Mouse (Mus musculus) C2C12 (cell line): ENCODE results near the gene Acot2. TPM values are rescaled to one million over a fixed set of nuclear protein-coding genes. Genes with fewer than 3 reads are reported as not detected.
"Not testable (repeated sequence)": the region's sequence is repeated elsewhere in the genome, so short reads cannot be mapped to it uniquely, and the experiment has no call there.

Experiments used
- H3K27me3 ChIP-seq: one replicate; pipeline ENCODE4 v1.6.1; 2011; ENCODE audit not compliant: control insufficient read depth, insufficient read depth, insufficient read length
- H3K36me3 ChIP-seq: one replicate; pipeline ENCODE4 v1.6.1; 2011; ENCODE audit not compliant: control insufficient read depth, insufficient read depth
- H3K4me3 ChIP-seq: one replicate; pipeline ENCODE4 v1.5.1; 2011; ENCODE audit warnings: mild to moderate bottlenecking, control low read depth; ENCODE audit not compliant: poor library complexity, insufficient read depth, severe bottlenecking
- H3K79me2 ChIP-seq: one replicate; pipeline ENCODE4 v1.6.1; 2011; ENCODE audit not compliant: control insufficient read depth, insufficient read depth
- H3K79me3 ChIP-seq: one replicate; pipeline ENCODE4 v1.6.1; 2011; ENCODE audit warnings: low read depth, control low read depth
- H3ac ChIP-seq: one replicate; pipeline ENCODE3; 2011; ENCODE audit warnings: low read depth; ENCODE audit not compliant: control insufficient read depth, insufficient read length
- CEBPB ChIP-seq: IDR thresholded peaks from one replicate; pipeline ENCODE4 v1.6.1; 2011; ENCODE audit warnings: low read depth, mild to moderate bottlenecking, control low read depth, moderate library complexity
- CTCF ChIP-seq: IDR thresholded peaks from one replicate; pipeline ENCODE4 v1.5.1; 2011; ENCODE audit not compliant: control insufficient read depth, insufficient read depth, insufficient read length
- FOSL1 ChIP-seq: IDR thresholded peaks from one replicate; pipeline ENCODE4 v1.8.0; 2011; ENCODE audit warnings: mild to moderate bottlenecking, low read length; ENCODE audit not compliant: poor library complexity, insufficient read depth, severe bottlenecking
- MAX ChIP-seq: IDR thresholded peaks from one replicate; pipeline ENCODE4 v1.6.1; 2011; ENCODE audit warnings: mild to moderate bottlenecking, control low read depth
- MYOD1 ChIP-seq: IDR thresholded peaks from one replicate; pipeline ENCODE4 v1.6.1; 2011; ENCODE audit warnings: low read depth; ENCODE audit not compliant: control insufficient read depth, insufficient read length
- MYOG ChIP-seq: IDR thresholded peaks from one replicate; pipeline ENCODE4 v1.6.1; 2011; ENCODE audit not compliant: control insufficient read depth, insufficient read length; ENCODE audit errors: extremely low read depth
- USF1 ChIP-seq: IDR thresholded peaks from one replicate; pipeline ENCODE4 v1.6.1; 2011; ENCODE audit warnings: low read depth, mild to moderate bottlenecking, control low read depth, moderate library complexity
- polyA plus RNA-seq: library from polyadenylated mRNA; unstranded; fragments of >200 nt; fragmentation: generic; extraction: Trizol; gene quantifications from one replicate; pipeline ENCODE4 v1.2.1, GENCODE M21; 2012; ENCODE audit warnings: missing spikeins

Gene Acot2
- polyA plus RNA-seq, 1 experiment = 2.6 TPM

DNA sequence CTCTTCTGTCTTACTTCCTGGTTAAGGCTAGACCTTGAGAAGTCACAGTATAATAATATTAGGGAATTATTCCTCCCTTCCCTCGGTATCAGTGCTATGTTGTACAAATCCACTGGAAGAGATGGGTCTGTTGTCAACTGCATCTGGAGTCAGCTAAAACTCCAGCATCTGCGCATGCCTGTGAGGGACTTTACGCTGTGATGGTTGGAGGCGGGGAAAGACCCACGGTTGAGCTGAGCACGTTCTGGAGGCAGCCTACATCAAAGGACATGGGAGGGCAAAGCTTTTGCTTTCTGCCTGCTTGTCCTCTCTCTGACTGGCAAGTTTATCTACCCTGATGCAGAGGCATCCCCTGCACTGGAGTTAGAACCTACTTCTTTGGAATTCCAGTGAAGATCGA, 38.2 kb downstream of the Acot2 start:
- H3K4me3 ChIP-seq = no peak overlapping the region
- no peaks in the 10 kb centered on the region for H3K27me3 ChIP-seq
- H3K79me2 ChIP-seq = no peaks in the 10 kb centered on the region
- H3K79me3 ChIP-seq = no peaks in the 10 kb centered on the region
- H3ac ChIP-seq = no peak overlapping the region
- no peaks in the 10 kb centered on the region for H3K36me3 ChIP-seq
- TF ChIP-seq USF1 (no peak), CTCF (no peak), MAX (no peak), MYOG (no peak), MYOD1 (no peak), CEBPB (no peak), FOSL1 (no peak)

DNA sequence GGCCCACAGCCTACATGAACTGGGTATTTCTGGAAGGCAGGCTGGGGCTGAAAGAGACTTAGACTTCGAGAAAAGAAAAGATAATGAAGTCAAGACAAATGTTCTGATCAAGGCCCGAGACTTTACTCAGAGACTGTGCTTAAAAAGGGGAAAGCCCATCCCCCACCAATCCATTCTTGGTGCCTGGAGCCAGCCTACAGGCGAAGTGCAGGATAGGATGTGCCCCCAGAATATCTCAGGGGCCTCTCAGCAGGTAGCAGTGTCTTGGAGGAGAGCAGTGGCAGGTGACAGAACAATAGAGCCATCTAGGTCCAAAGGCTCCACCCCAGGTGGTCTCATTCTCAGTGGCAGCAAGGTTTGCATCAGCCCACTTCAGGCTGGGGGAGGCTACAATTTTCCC, 40.7 kb downstream of the Acot2 start:
- H3K79me2 ChIP-seq, H3K79me3 ChIP-seq, H3K4me3 ChIP-seq, H3K27me3 ChIP-seq, H3K36me3 ChIP-seq, H3ac ChIP-seq: not testable (repeated sequence)

- H3K36me3 ChIP-seq, H3K27me3 ChIP-seq, H3K4me3 ChIP-seq, H3K79me2 ChIP-seq, H3ac ChIP-seq, H3K79me3 ChIP-seq: not testable (repeated sequence)
These were observed 41.4 kb downstream of the Acot2 start for GRCm38 (mm10) chr12:84029043-84029442.

GRCm38 (mm10) chr12:84030659-84031332, 43.1 kb downstream of the Acot2 start:
- peak; percentile 71 for TF ChIP-seq USF1
- TF ChIP-seq CTCF = peak; percentile 64
- peak; percentile 51 for TF ChIP-seq MAX
- TF ChIP-seq MYOG = no peak

GRCm38 (mm10) chr12:84032854-84033253, 45.2 kb downstream of the Acot2 start:
- H3K36me3 ChIP-seq = no peaks in the 10 kb centered on the region
- no peak overlapping the region for H3ac ChIP-seq
- no peaks in the 10 kb centered on the region for H3K27me3 ChIP-seq
- H3K79me3 ChIP-seq = no peaks in the 10 kb centered on the region
- no peak for TF ChIP-seq MYOG
- TF ChIP-seq CTCF = no peak
- TF ChIP-seq MAX = no peak
- no peak for TF ChIP-seq USF1
- no peak for TF ChIP-seq FOSL1
- TF ChIP-seq CEBPB = no peak
- no peak for TF ChIP-seq MYOD1
- no peaks in the 10 kb centered on the region for H3K79me2 ChIP-seq
- no peak overlapping the region for H3K4me3 ChIP-seq

More at GRCm38 (mm10) chr12:84030659-84031332, 43.1 kb downstream of the Acot2 start:
- Histone ChIP-seq H3K36me3 (no peaks in the 10 kb centered on the region), H3ac (no peak overlapping the region), H3K79me2 (no peaks in the 10 kb centered on the region), H3K27me3 (no peaks in the 10 kb centered on the region), H3K79me3 (no peaks in the 10 kb centered on the region), H3K4me3 (no peak overlapping the region)

DNA sequence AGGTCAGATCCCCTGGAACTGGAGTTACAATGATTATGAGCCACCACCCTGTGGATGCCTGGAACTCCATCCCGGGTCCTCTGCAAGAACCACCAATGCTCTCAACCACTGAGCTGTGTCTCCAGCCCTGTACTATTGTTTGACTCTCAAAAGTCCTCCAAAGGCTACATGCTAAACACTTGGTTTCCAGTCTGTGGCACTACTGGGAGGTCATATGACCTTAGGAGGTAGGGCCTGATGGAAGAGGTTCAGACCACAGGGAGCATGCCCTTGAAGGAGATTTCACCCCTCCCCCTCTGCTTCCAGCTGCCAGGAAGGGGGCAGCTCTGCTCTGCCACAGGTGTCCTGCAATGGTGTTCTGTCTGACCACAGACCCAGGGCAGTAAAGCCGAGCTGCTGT, 45.6 kb downstream of the Acot2 start:
- H3K36me3 ChIP-seq, H3K27me3 ChIP-seq, H3K79me2 ChIP-seq, H3K79me3 ChIP-seq, H3K4me3 ChIP-seq, H3ac ChIP-seq: not testable (repeated sequence)

GRCm38 (mm10) chr12:84034108-84034507, 46.4 kb downstream of the Acot2 start:
- H3K79me2 ChIP-seq = no peaks in the 10 kb centered on the region
- no peaks in the 10 kb centered on the region for H3K79me3 ChIP-seq
- no peaks in the 10 kb centered on the region for H3K36me3 ChIP-seq
- H3K4me3 ChIP-seq = no peak overlapping the region
- no peak for TF ChIP-seq MYOG
- TF ChIP-seq MAX = no peak
- H3ac ChIP-seq = no peak overlapping the region
- no peaks in the 10 kb centered on the region for H3K27me3 ChIP-seq

DNA sequence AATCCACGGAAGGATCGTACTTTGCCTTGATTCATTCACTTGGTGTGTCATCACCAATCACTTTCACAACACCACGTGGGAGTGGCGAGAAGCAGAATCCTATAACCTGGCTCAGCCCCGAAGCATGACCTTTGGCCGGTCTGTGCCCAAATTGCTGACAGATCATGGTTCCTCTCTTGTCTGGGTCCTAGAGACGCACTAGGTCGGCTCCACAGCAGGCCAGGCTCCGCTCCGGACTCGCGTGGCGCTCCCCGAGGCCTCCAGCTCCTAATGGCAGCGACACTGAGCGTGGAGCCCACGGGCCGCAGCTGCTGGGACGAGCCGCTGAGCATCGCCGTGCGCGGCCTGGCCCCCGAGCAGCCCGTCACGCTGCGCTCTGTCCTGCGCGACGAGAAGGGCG, 50.6 kb downstream of the Acot2 start, which contains the start of gene Acot4:
TSS of gene Acot4 (plus strand) at position 139 of the 400 bp plus-strand sequence.
- not testable (repeated sequence) for H3K27me3 ChIP-seq, H3K79me2 ChIP-seq, H3K79me3 ChIP-seq, H3K36me3 ChIP-seq, H3ac ChIP-seq, H3K4me3 ChIP-seq

DNA sequence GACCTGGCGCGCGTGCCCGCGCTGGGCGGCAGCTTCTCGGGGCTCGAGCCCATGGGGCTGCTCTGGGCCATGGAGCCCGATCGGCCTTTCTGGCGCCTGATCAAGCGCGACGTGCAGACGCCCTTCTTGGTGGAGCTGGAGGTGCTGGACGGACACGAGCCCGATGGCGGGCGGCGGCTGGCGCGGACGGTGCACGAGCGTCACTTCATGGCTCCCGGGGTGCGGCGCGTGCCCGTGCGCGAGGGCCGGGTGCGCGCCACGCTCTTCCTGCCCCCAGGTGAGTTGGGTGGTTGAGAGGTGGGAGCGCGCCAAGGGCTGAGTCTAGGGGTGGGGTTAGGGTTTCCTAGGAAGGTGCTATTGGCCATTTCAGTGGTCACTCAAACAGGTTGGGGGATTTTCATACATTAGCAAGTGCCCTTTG, 51.0 kb downstream of the Acot2 start, which contains the start of gene Gm49366:
TSS of gene Gm49366 (plus strand) at position 245 of the 421 bp plus-strand sequence.
- not testable (repeated sequence) for H3K79me3 ChIP-seq, H3K36me3 ChIP-seq, H3K79me2 ChIP-seq, H3ac ChIP-seq, H3K27me3 ChIP-seq, H3K4me3 ChIP-seq
